Mouse (Mus musculus): ENCODE measurements around the gene Gsx1. TPM values are rescaled to one million over a fixed set of nuclear protein-coding genes. Genes with fewer than 3 reads are reported as not detected.

Gene Gsx1
- total RNA-seq, 2 experiments from 2014 or later: not detected

DNA sequence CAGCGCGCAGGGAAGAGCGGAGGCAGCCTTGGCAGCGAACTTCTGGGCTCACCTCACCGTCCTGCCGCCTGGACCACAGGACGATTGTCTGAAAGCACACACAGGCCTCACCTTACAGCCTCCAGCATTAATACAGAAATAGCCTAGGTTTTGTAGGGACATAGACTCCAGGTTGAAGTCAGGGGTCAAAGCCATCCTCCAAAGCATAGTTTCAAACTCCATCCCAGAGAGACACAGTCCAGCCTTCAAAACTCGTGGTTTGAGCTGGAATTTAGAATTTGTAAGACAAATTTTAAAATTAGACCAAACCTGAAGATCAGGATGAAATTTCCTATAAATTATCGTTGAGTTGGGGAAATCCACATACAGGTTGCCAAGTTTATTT, 4.1 kb downstream of the Gsx1 start:
- ATAC-seq (replicated peaks; ENCODE audit: poor library complexity, severe bottlenecking): no peak

GRCm38 (mm10) chr5:147204905-147205304, 16.4 kb downstream of the Gsx1 start:
- no peak for ATAC-seq (replicated peaks; ENCODE audit: poor library complexity, severe bottlenecking)

- no peak for ATAC-seq (replicated peaks; ENCODE audit: poor library complexity, severe bottlenecking)
These were observed 19.4 kb downstream of the Gsx1 start for GRCm38 (mm10) chr5:147207852-147208251.

DNA sequence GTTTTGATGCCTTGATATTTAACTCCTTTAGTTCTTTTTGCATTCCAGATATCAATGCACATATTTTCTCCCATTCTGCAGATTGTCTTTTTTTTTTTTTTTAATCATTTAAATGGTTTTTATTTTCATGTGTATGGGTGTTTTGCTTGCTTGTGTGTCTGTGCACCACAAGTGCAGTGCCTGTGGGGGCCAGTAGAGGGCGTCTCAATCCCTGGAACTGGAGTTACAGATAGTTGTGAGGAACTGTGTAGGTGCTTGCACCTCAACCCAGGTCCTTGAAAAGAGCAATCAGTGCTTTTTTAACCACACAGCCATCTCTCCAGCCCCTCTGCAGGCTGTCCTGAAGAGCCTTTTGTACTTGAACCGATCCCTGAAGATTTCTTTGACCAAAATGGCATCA, 20.0 kb downstream of the Gsx1 start:
- ATAC-seq (replicated peaks; ENCODE audit: poor library complexity, severe bottlenecking): no peak

- ATAC-seq (replicated peaks; ENCODE audit: poor library complexity, severe bottlenecking): peak; percentile 92
These were observed 39.0 kb downstream of the Gsx1 start for GRCm38 (mm10) chr5:147227354-147228112.

GRCm38 (mm10) chr5:147235406-147236309, 47.2 kb downstream of the Gsx1 start:
- ATAC-seq (replicated peaks; ENCODE audit: poor library complexity, severe bottlenecking): no peak

Other genes starting within 250 kb of the Gsx1 start
- 85.0 and 114 TPM in 2 replicates for gene Gtf3a, start 240.0 kb upstream of the Gsx1 start, total RNA-seq (2014; fragmentation: Nextera tagmentation)
- 126 and 134 TPM in 2 replicates for gene Gtf3a, start 240.0 kb upstream of the Gsx1 start, total RNA-seq (2017)
- gene Mtif3, start 224.9 kb upstream of the Gsx1 start, total RNA-seq (2014; fragmentation: Nextera tagmentation): 9.5 and 11.8 TPM in 2 replicates
- 24.9 and 27.5 TPM in 2 replicates for gene Mtif3, start 224.9 kb upstream of the Gsx1 start, total RNA-seq (2017)
- 7.9 and 8.9 TPM in 2 replicates for gene Lnx2, start 112.1 kb upstream of the Gsx1 start, total RNA-seq (2014; fragmentation: Nextera tagmentation)
- 5.6 and 11.3 TPM in 2 replicates for gene Lnx2, start 112.1 kb upstream of the Gsx1 start, total RNA-seq (2017)
- 135 and 160 TPM in 2 replicates for gene Polr1d, start 111.6 kb upstream of the Gsx1 start, total RNA-seq (2014; fragmentation: Nextera tagmentation)
- 133 and 146 TPM in 2 replicates for gene Polr1d, start 111.6 kb upstream of the Gsx1 start, total RNA-seq (2017)
- not detected in 2 replicates for gene Pdx1, start 81.3 kb downstream of the Gsx1 start, total RNA-seq (2014; fragmentation: Nextera tagmentation)
- not detected in 2 replicates for gene Pdx1, start 81.3 kb downstream of the Gsx1 start, total RNA-seq (2017)
- gene Cdx2, start 118.6 kb downstream of the Gsx1 start, total RNA-seq (2014; fragmentation: Nextera tagmentation): not detected in 2 replicates
- not detected in 2 replicates for gene Cdx2, start 118.6 kb downstream of the Gsx1 start, total RNA-seq (2017)
- gene Urad, start 133.7 kb downstream of the Gsx1 start, total RNA-seq (2014; fragmentation: Nextera tagmentation): not detected in 2 replicates
- gene Urad, start 133.7 kb downstream of the Gsx1 start, total RNA-seq (2017): not detected in 2 replicates
- gene Flt3, start 211.8 kb downstream of the Gsx1 start, total RNA-seq (2014; fragmentation: Nextera tagmentation): 5.3 and 12.4 TPM in 2 replicates
- gene Flt3, start 211.8 kb downstream of the Gsx1 start, total RNA-seq (2017): 4.7 and 7.3 TPM in 2 replicates
- gene Pan3, start 241.5 kb downstream of the Gsx1 start, total RNA-seq (2014; fragmentation: Nextera tagmentation): 209 and 282 TPM in 2 replicates
- gene Pan3, start 241.5 kb downstream of the Gsx1 start, total RNA-seq (2017): 147 and 198 TPM in 2 replicates

Measured in granulocyte monocyte progenitor cell, adult 5-6 weeks (primary cell).